Mouse (Mus musculus) CH12.LX (cell line): Measurements from ENCODE around the gene Gbp6.
"Not testable (repeated sequence)": the region's sequence is repeated elsewhere in the genome, so short reads cannot be mapped to it uniquely, and the experiment has no call there.

ENCODE experiments used
- CTCF ChIP-seq, 2 experiments: IDR thresholded peaks in 1 of 2; conservative IDR thresholded peaks in 1 of 2; 2 replicates each; pipeline ENCODE4 v1.5.1; 2011 to 2012; ENCODE audit warnings: low read depth in 2 of 2, low read length in 2 of 2, improper control_type of control experiment in 1 of 2, inconsistent platforms in 1 of 2, mild to moderate bottlenecking in 1 of 2, moderate library complexity in 1 of 2
- EP300 ChIP-seq: IDR thresholded peaks from 2 replicates; pipeline ENCODE4 v1.6.1; 2011; ENCODE audit warnings: low read length, improper control_type of control experiment
- GABPA ChIP-seq: IDR thresholded peaks from 2 replicates; pipeline ENCODE4 v1.6.1; 2012; ENCODE audit warnings: low read depth, low read length, improper control_type of control experiment, inconsistent platforms; ENCODE audit not compliant: insufficient replicate concordance
- MEF2A ChIP-seq: IDR thresholded peaks from 2 replicates; pipeline ENCODE4 v1.6.1; 2014; ENCODE audit warnings: low read depth, mild to moderate bottlenecking, inconsistent platforms, low read length, improper control_type of control experiment, borderline replicate concordance
- MYC ChIP-seq: IDR thresholded peaks from 2 replicates; pipeline ENCODE4 v1.6.1; 2011; ENCODE audit warnings: low read depth, mild to moderate bottlenecking, improper control_type of control experiment, low read length
- POLR2AphosphoS2 ChIP-seq: IDR thresholded peaks from 2 replicates; pipeline ENCODE4 v1.6.1; 2011; ENCODE audit warnings: low read depth, low read length, improper control_type of control experiment
- RCOR1 ChIP-seq: conservative IDR thresholded peaks from 2 replicates; pipeline ENCODE4 v1.6.1; 2012; ENCODE audit warnings: low read depth, mild to moderate bottlenecking, inconsistent platforms, low read length, improper control_type of control experiment
- ZMIZ1 ChIP-seq: IDR thresholded peaks from 2 replicates; pipeline ENCODE4 v1.6.1; 2012; ENCODE audit warnings: low read depth, mild to moderate bottlenecking, inconsistent platforms, low read length, improper control_type of control experiment

DNA sequence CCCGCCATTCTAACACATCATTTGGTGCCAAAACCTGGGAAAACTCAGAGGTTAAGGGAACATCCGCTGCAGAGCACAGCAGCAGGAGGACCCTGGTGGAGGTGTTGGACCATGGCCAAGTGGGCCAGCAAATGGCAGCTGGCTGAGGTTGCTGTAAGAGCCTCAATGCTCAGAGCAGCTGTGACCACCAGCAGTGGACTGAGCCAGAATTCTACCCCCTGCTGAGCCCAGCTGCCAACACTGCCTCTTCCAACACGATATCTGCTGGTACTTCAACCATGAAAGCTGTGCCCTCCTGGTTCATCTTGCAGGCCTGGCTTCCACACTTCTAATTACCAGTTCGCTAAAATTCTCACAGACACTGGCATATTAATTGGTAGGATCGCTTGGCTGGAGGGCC is 52.5 kb downstream of the Gbp6 start:
- not testable (repeated sequence) for TF ChIP-seq ZMIZ1; CTCF (conservative IDR thresholded peaks at IDR 0.05 in 1 of 2, IDR thresholded peaks at IDR 0.05 in 1 of 2; ENCODE audit: low read depth in 2 of 2, low read length in 2 of 2); EP300; MEF2A; RCOR1; MYC; POLR2AphosphoS2; GABPA
